Mouse (Mus musculus): Measurements from ENCODE around the gene Wnt7b. TPM values are rescaled to one million over a fixed set of nuclear protein-coding genes. Genes with fewer than 3 reads are reported as not detected.

Wnt7b gene
- polyA plus RNA-seq, 1 experiment = 2.5 TPM

DNA sequence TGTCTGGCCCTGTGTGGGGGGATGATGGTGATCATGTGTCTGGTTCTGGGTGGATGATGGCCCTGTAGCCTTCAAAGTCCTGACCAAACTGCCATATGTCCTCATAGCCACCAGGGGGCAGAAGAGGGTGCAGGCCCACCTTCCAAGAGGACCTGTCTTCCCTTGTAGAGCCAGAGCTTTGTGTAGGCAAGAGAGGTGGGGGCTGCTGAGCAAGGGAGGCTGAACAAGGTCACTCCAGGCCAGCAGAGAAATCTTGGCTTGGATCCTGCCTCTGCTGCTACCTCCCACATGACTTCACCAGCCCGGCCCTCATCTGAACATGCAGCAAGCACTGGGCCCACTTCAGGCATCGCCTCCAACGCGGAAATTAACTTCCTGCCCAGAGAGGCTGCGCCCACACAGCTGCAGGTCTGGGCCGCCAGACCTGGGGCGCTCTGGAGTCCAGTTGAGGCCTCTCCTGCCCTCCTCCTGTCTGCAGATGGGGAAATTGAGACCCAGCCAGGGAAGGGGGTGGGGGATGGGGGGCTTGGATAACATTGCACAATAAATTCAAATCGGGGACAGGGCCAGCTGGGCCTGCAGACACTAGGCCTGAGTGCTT, 28.4 kb upstream of the Wnt7b start:
- Histone ChIP-seq H3K36me3 (ENCODE audit: control insufficient read depth, insufficient read depth) (no peaks in the 10 kb centered on the region), H3K4me3 (ENCODE audit: insufficient read depth, poor library complexity, severe bottlenecking) (no peak overlapping the region), H3ac (ENCODE audit: control insufficient read depth, insufficient read length, low read depth) (no peak overlapping the region), H3K79me3 (ENCODE audit: low read depth) (no peaks in the 10 kb centered on the region), H3K27me3 (ENCODE audit: control insufficient read depth, insufficient read depth, insufficient read length) (no peaks in the 10 kb centered on the region), H3K79me2 (ENCODE audit: control insufficient read depth, insufficient read depth) (no peaks in the 10 kb centered on the region)
- TF ChIP-seq FOSL1 (IDR thresholded peaks at IDR 0.05; ENCODE audit: insufficient read depth, low read length, poor library complexity, severe bottlenecking) (no peak), CTCF (IDR thresholded peaks at IDR 0.05; ENCODE audit: control insufficient read depth, insufficient read depth, insufficient read length) (peak; percentile 78), CEBPB (IDR thresholded peaks at IDR 0.05; ENCODE audit: low read depth) (peak; percentile 8), MYOD1 (IDR thresholded peaks at IDR 0.05; ENCODE audit: control insufficient read depth, insufficient read length, low read depth) (no peak), MYOG (IDR thresholded peaks at IDR 0.05; ENCODE audit: control insufficient read depth, extremely low read depth, insufficient read length) (no peak), MAX (IDR thresholded peaks at IDR 0.05) (no peak), USF1 (IDR thresholded peaks at IDR 0.05; ENCODE audit: low read depth) (no peak)

DNA sequence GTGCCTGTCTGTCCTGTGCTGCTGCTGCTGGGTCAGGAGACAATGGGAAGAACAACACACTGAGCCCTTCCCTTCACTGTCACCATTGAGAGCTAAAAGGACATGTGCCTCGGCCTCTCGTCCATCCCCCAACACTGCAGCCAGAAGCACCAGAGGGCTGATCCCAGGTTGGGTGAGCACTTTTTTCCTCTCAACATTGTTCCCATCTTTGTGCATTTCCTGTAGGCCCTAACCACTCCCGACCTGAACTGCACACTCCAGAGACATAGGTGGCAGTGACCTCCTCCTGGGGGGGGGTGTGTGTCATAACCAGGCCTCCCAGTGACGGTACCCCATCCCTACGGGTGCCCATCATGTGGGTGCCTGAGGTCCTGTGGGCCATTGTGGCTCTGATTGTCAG, 27.8 kb upstream of the Wnt7b start:
- TF ChIP-seq CEBPB (IDR thresholded peaks at IDR 0.05; ENCODE audit: low read depth) (no peak), FOSL1 (IDR thresholded peaks at IDR 0.05; ENCODE audit: insufficient read depth, low read length, poor library complexity, severe bottlenecking) (no peak)
- Histone ChIP-seq H3ac (ENCODE audit: control insufficient read depth, insufficient read length, low read depth) (no peak overlapping the region), H3K36me3 (ENCODE audit: control insufficient read depth, insufficient read depth) (no peaks in the 10 kb centered on the region)

DNA sequence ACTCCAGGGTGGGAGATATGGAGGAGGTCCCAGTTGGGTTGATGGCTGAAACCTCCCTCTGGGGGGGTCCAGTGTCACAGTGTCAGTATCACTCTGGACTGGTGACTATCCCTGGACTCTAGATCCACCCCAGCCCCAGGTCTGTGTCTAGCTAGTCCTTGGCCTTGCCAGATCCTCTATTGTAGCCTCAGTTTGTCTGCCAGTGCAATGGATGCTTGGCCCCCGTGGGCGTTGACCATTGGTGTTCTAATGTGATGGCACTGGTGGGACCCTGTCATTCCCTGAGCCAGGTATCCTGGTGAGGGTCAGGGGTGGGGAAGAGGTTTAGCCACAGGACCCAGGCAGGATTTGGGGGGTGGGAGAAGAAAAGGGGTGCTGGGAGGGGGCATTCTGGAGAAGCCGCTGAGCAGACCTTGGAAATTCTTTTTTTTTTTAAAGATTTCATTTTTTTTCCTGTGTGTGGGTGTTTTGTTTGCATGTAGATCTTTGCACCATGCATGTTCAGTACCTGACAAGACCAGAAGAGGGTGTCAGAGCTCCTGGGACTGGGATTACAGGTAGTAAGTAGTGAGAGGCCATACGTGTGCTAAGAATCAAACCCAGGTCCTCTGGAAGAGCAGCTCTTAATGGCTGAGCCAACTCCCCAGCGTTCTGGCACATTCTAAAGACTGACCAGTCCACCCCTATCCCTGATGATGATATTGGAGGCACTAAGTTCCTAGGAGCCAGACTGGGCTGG, 27.2 kb upstream of the Wnt7b start:
- H3K79me2 ChIP-seq (ENCODE audit: control insufficient read depth, insufficient read depth) = no peaks in the 10 kb centered on the region
- H3K4me3 ChIP-seq (ENCODE audit: insufficient read depth, poor library complexity, severe bottlenecking) = no peak overlapping the region
- TF ChIP-seq CTCF (IDR thresholded peaks at IDR 0.05; ENCODE audit: control insufficient read depth, insufficient read depth, insufficient read length) (no peak), MYOG (IDR thresholded peaks at IDR 0.05; ENCODE audit: control insufficient read depth, extremely low read depth, insufficient read length) (no peak)
- H3K27me3 ChIP-seq (ENCODE audit: control insufficient read depth, insufficient read depth, insufficient read length) = no peaks in the 10 kb centered on the region
- H3K36me3 ChIP-seq (ENCODE audit: control insufficient read depth, insufficient read depth) = no peaks in the 10 kb centered on the region
- H3ac ChIP-seq (ENCODE audit: control insufficient read depth, insufficient read length, low read depth) = no peak overlapping the region
- H3K79me3 ChIP-seq (ENCODE audit: low read depth) = no peaks in the 10 kb centered on the region

More for the DNA sequence above, 27.8 kb upstream of the Wnt7b start:
- H3K79me3 ChIP-seq (ENCODE audit: low read depth) = no peaks in the 10 kb centered on the region
- H3K79me2 ChIP-seq (ENCODE audit: control insufficient read depth, insufficient read depth) = no peaks in the 10 kb centered on the region
- no peak overlapping the region for H3K4me3 ChIP-seq (ENCODE audit: insufficient read depth, poor library complexity, severe bottlenecking)
- H3K27me3 ChIP-seq (ENCODE audit: control insufficient read depth, insufficient read depth, insufficient read length) = no peaks in the 10 kb centered on the region

DNA sequence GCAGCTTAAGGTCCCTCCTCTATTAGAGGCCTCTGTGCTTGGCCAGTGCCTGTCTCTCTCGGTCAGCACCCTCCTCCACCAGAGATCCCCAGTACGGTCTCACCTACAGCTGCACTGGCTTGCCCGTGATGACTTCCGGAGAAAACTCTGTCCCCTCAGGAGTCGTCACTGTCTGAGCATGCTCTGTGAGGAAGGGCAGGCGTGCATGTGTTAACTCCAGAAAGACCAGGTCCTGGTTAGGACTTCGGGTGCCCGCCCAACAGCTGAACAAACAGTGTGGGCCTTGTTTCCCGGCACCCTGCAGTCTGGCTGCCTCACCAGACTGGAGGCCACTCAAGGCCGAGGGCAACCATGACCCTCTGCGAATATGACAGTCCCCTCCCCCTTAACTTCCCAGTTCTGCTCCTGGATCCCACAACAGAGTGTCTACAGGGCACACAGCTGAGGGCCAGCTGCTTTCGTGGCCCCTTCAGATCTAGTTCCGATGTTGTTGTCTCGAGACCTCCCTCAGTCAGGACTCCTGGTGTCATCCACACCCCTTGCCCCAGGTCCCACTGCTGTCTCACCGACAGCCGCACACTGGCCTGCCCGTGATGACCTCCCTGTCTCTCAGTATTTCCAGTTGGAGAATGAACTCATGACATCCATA, 23.8 kb upstream of the Wnt7b start:
- Histone ChIP-seq H3ac (ENCODE audit: control insufficient read depth, insufficient read length, low read depth) (peak overlapping the region; percentile 12), H3K4me3 (ENCODE audit: insufficient read depth, poor library complexity, severe bottlenecking) (no peak overlapping the region), H3K79me2 (ENCODE audit: control insufficient read depth, insufficient read depth) (no peaks in the 10 kb centered on the region), H3K79me3 (ENCODE audit: low read depth) (no peaks in the 10 kb centered on the region), H3K27me3 (ENCODE audit: control insufficient read depth, insufficient read depth, insufficient read length) (no peaks in the 10 kb centered on the region), H3K36me3 (ENCODE audit: control insufficient read depth, insufficient read depth) (no peaks in the 10 kb centered on the region)
- TF ChIP-seq CTCF (IDR thresholded peaks at IDR 0.05; ENCODE audit: control insufficient read depth, insufficient read depth, insufficient read length) (no peak), MYOD1 (IDR thresholded peaks at IDR 0.05; ENCODE audit: control insufficient read depth, insufficient read length, low read depth) (peak; percentile 99), USF1 (IDR thresholded peaks at IDR 0.05; ENCODE audit: low read depth) (no peak), MAX (IDR thresholded peaks at IDR 0.05) (peak; percentile 55)

DNA sequence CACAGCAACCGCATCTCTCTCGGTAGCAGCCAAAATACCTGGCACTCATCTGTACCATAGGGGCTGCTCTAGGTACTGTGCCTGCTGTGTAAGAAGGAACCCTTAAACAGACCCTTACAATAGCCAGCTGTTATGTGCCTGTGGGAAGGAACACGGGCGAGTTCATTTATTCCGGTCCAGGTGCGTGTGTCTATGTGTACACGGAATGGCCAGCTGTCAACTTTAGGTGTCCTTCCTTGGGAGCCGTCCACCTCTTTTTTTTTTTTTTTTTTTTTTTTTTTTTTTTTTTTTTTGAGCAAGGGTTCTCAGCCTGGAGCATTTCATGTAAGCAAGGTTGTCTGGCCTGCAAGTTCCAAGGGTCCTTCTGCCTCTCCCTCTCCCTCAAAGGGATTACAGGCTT, 22.7 kb upstream of the Wnt7b start:
- no peaks in the 10 kb centered on the region for H3K27me3 ChIP-seq (ENCODE audit: control insufficient read depth, insufficient read depth, insufficient read length)
- no peak for TF ChIP-seq MAX (IDR thresholded peaks at IDR 0.05)
- TF ChIP-seq MYOG (IDR thresholded peaks at IDR 0.05; ENCODE audit: control insufficient read depth, extremely low read depth, insufficient read length) = no peak
- no peak for TF ChIP-seq CTCF (IDR thresholded peaks at IDR 0.05; ENCODE audit: control insufficient read depth, insufficient read depth, insufficient read length)
- TF ChIP-seq MYOD1 (IDR thresholded peaks at IDR 0.05; ENCODE audit: control insufficient read depth, insufficient read length, low read depth) = no peak
- TF ChIP-seq CEBPB (IDR thresholded peaks at IDR 0.05; ENCODE audit: low read depth) = no peak
- no peak overlapping the region for H3K4me3 ChIP-seq (ENCODE audit: insufficient read depth, poor library complexity, severe bottlenecking)
- no peaks in the 10 kb centered on the region for H3K36me3 ChIP-seq (ENCODE audit: control insufficient read depth, insufficient read depth)
- no peaks in the 10 kb centered on the region for H3K79me3 ChIP-seq (ENCODE audit: low read depth)
- peak overlapping the region; percentile 6 for H3ac ChIP-seq (ENCODE audit: control insufficient read depth, insufficient read length, low read depth)
- H3K79me2 ChIP-seq (ENCODE audit: control insufficient read depth, insufficient read depth) = no peaks in the 10 kb centered on the region

DNA sequence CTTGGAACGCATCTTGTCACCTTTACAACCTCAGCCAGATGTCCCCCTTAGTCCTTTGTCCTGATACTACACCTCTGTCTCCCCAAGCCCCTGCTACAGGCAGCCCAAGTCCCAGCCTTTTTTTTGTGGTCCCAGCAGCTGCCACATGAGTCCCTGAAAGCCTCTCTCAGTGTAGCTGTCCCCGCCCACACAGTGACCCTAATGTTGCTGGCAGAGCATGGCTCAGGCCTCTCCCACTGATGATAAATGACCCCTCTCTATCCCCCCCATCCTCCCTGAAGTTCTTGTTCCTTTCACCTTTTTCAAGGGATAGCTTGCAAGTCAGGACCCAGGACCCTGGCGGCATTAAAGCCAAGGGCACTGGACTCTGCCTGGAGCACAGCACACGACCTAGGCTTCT, 22.2 kb upstream of the Wnt7b start:
- H3ac ChIP-seq (ENCODE audit: control insufficient read depth, insufficient read length, low read depth) = peak overlapping the region; percentile 6
- no peak overlapping the region for H3K4me3 ChIP-seq (ENCODE audit: insufficient read depth, poor library complexity, severe bottlenecking)
- H3K79me2 ChIP-seq (ENCODE audit: control insufficient read depth, insufficient read depth) = no peaks in the 10 kb centered on the region
- no peaks in the 10 kb centered on the region for H3K27me3 ChIP-seq (ENCODE audit: control insufficient read depth, insufficient read depth, insufficient read length)
- no peaks in the 10 kb centered on the region for H3K79me3 ChIP-seq (ENCODE audit: low read depth)
- TF ChIP-seq USF1 (IDR thresholded peaks at IDR 0.05; ENCODE audit: low read depth) (no peak), MYOD1 (IDR thresholded peaks at IDR 0.05; ENCODE audit: control insufficient read depth, insufficient read length, low read depth) (peak; percentile 53)
- H3K36me3 ChIP-seq (ENCODE audit: control insufficient read depth, insufficient read depth) = no peaks in the 10 kb centered on the region

Measured in C2C12 (cell line).